Mouse (Mus musculus) lung, adult 2 months (tissue): ENCODE measurements at regions not wholly inside any gene's neighbourhood (a gene's known extent, or its start where the extent isn't known, plus 50 kb on each side); places are given as distances from the start of the nearest gene placed in this dataset.
A peak's percentile ranks its signal among the peaks of the same experiment; 100 is the strongest.

ENCODE experiments used
- DNase-seq: peaks from one replicate; pipeline ENCODE4 v3.0.0; 2022
- H3K4me1 ChIP-seq: fragments of 200-500 bp; 2 replicates; pipeline ENCODE4 v1.6.1; 2011; ENCODE audit warnings: low read length; ENCODE audit not compliant: control insufficient read depth, insufficient read depth
- H3K4me3 ChIP-seq: fragments of 200-500 bp; replicated peaks from 2 replicates; pipeline ENCODE3; 2011; ENCODE audit warnings: low read depth, mild to moderate bottlenecking, control low read depth, low read length; ENCODE audit errors: extremely low read depth
- CTCF ChIP-seq: fragments of 200-500 bp; IDR thresholded peaks from 2 replicates; pipeline ENCODE4 v1.5.1; 2011; ENCODE audit warnings: mild to moderate bottlenecking, low read length, control low read depth; ENCODE audit not compliant: insufficient read depth
- POLR2A ChIP-seq: fragments of 200-500 bp; IDR thresholded peaks from 2 replicates; pipeline ENCODE4 v1.6.1; 2011; ENCODE audit warnings: low read depth, mild to moderate bottlenecking, control low read depth, low read length, borderline replicate concordance; ENCODE audit errors: extremely low read depth
- WGBS: fragments of 180-500 bp; shearing (Covaris S2); methylation state at CpG from one replicate; pipeline ENCODE4 v1.1.7; 2018; 5-methylcytosine and 5-hydroxymethylcytosine counted together

GRCm38 (mm10) chr17:79457636-79458035 lies 102.7 kb upstream of the Cdc42ep3 start:
- H3K4me3 ChIP-seq: no peak overlapping the region
- peaks cover 8% of the 10 kb centered on the region for H3K4me1 ChIP-seq
- TF ChIP-seq CTCF (no peak), POLR2A (no peak)
- 79% methylated on average over 5 of the region's 5 CpGs for WGBS
- no peak for DNase-seq

GRCm38 (mm10) chr17:79461681-79462091 lies 106.8 kb upstream of the Cdc42ep3 start:
- WGBS: 14% methylated on average over 3 of the region's 3 CpGs
- Histone ChIP-seq H3K4me3 (no peak overlapping the region), H3K4me1 (peaks cover 8% of the 10 kb centered on the region)
- TF ChIP-seq POLR2A: no peak
- no peak for TF ChIP-seq CTCF
- DNase-seq: no peak

- TF ChIP-seq POLR2A: no peak
- no peak for TF ChIP-seq CTCF
- WGBS: 90% methylated on average over 10 of the region's 10 CpGs
- DNase-seq: no peak
- Histone ChIP-seq H3K4me3 (no peak overlapping the region), H3K4me1 (peaks cover 8% of the 10 kb centered on the region)
Observed at GRCm38 (mm10) chr17:79463074-79463694, 108.3 kb upstream of the Cdc42ep3 start.

- Histone ChIP-seq H3K4me1 (peaks cover 8% of the 10 kb centered on the region), H3K4me3 (no peak overlapping the region)
- no peak for DNase-seq
- TF ChIP-seq POLR2A (no peak), CTCF (no peak)
- 97% methylated on average over 9 of the region's 9 CpGs for WGBS
Observed at GRCm38 (mm10) chr17:79465666-79466065, 110.8 kb upstream of the Cdc42ep3 start.

- TF ChIP-seq POLR2A: no peak
- TF ChIP-seq CTCF: no peak
- 64% methylated on average over 2 of the region's 2 CpGs for WGBS
- DNase-seq: no peak
Observed at GRCm38 (mm10) chr17:79471639-79472038, 116.7 kb upstream of the Cdc42ep3 start.

GRCm38 (mm10) chr17:79472106-79472995 lies 117.5 kb upstream of the Cdc42ep3 start:
- peak; percentile 39 for DNase-seq
- Histone ChIP-seq H3K4me3 (no peak overlapping the region), H3K4me1 (peaks cover 7% of the 10 kb centered on the region; the same call in 1 of the 2 replicates)
- 17% methylated on average over 10 of the region's 10 CpGs for WGBS
- TF ChIP-seq CTCF (no peak), POLR2A (no peak)

More at GRCm38 (mm10) chr17:79471639-79472038, 116.7 kb upstream of the Cdc42ep3 start:
- Histone ChIP-seq H3K4me3 (no peak overlapping the region), H3K4me1 (peaks cover 7% of the 10 kb centered on the region; the same call in 1 of the 2 replicates)

- no peak for DNase-seq
- Histone ChIP-seq H3K4me3 (no peak overlapping the region), H3K4me1 (peaks cover 7% of the 10 kb centered on the region; the same call in 1 of the 2 replicates)
- WGBS: 73% methylated on average over 8 of the region's 8 CpGs
- no peak for TF ChIP-seq POLR2A
- no peak for TF ChIP-seq CTCF
Observed at GRCm38 (mm10) chr17:79476671-79477070, 121.8 kb upstream of the Cdc42ep3 start.

- no peak for DNase-seq
- 68% methylated on average over 6 of the region's 6 CpGs for WGBS
- Histone ChIP-seq H3K4me1 (peaks cover 3% of the 10 kb centered on the region), H3K4me3 (no peak overlapping the region)
- TF ChIP-seq POLR2A: no peak
- TF ChIP-seq CTCF: no peak
Observed at GRCm38 (mm10) chr17:79481112-79481738, 126.3 kb upstream of the Cdc42ep3 start.

GRCm38 (mm10) chr17:79481936-79482335 lies 127.0 kb upstream of the Cdc42ep3 start:
- H3K4me3 ChIP-seq: no peak overlapping the region
- WGBS: 39% methylated on average over 4 of the region's 4 CpGs
- H3K4me1 ChIP-seq: peaks cover 3% of the 10 kb centered on the region
- no peak for DNase-seq
- TF ChIP-seq POLR2A (no peak), CTCF (no peak)
